Mouse (Mus musculus) naive thymus-derived CD4-positive, alpha-beta T cell, adult 2 months (primary cell): ENCODE results near the gene Ankfy1.
A peak's percentile ranks its signal among the peaks of the same experiment; 100 is the strongest.
"Not testable (repeated sequence)": the region's sequence is repeated elsewhere in the genome, so short reads cannot be mapped to it uniquely, and the experiment has no call there.

Experiments
- DNase-seq: peaks from one replicate; pipeline ENCODE4 v3.0.0-alpha.2; 2011; ENCODE audit warnings: low read depth

Ankfy1 gene

DNA sequence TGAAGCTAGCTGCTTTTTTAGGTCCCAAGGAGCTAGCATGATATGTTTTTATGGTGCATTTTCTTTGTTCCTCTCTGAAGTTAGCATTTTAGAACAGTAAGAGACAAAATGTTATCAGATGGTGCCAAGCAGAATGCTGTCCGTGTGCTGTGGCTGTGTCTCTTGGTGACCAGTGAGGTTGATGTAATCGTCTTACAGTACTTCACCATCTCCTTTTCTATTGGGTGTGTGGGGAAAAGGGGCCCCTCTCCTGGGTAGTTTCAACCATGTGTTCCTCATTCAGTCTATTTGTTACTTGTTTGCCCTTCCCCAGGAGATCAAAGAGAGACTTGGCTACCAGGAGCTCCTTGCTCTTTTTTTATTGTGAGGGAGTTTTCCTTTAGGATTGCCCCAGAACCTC is 33.4 kb downstream of the Ankfy1 start:
- no peak for DNase-seq

- DNase-seq: peak; percentile 28
Observed at GRCm38 (mm10) chr11:72723871-72724270, 34.1 kb downstream of the Ankfy1 start.

- peak; percentile 37 for DNase-seq
Observed at GRCm38 (mm10) chr11:72726023-72726422, 36.2 kb downstream of the Ankfy1 start.

DNA sequence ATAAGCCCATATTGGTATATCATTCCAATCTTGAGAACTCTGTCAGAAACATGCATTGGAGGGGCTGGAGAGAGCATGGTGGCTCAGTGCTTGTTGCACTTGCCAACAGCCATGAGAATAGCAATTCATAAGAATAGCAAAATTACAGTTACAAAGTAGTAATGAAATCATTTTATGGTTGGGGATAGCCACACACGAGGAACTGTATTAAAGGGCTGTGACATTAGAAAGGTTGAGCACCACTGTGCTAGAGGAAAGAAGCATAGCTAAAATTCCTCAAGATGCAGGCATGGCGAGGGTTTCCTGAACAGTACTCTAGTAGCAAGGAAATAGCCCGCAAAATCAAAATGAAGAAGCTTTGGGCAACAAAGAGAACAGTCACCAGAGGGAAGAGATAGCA is 43.9 kb downstream of the Ankfy1 start:
- no peak for DNase-seq

- no peak for DNase-seq
Observed at GRCm38 (mm10) chr11:72734840-72735518, 45.2 kb downstream of the Ankfy1 start.

DNA sequence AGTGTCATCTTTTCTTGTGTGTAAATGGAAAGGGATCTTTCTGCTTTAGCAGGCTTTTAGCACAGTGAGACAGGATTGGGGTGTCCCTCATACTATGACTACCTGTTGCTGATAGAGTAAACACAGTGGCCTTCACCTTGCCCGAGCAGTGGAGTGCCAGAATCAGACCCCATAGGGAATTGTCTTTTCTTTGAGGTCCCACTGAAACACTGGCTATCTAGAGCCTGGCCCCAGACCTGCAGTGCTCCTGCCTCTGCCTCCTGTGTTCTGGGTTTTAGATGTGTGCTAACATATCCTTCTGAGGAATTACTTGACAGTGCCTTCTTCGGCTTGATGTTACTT is 45.7 kb downstream of the Ankfy1 start:
- no peak for DNase-seq

DNA sequence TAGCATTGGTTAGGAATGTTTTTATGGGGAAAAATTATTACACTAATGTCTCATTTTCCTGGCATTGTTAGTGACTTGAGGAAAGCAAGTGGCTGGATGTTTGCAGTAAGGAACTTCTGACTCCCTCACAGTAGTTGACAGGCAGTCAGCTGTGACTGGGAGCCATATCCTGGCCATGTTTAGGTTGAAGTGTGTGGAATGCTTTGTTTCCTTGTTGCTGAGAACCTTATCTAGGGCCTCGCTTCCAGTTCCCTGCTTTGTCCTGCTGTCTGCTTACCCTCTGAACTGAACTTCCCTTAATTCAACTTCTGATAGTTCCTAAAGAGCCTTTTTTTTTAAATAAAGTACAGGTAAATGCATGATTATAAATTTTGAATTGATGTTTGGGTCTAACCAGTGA is 46.5 kb downstream of the Ankfy1 start:
- DNase-seq: no peak

DNA sequence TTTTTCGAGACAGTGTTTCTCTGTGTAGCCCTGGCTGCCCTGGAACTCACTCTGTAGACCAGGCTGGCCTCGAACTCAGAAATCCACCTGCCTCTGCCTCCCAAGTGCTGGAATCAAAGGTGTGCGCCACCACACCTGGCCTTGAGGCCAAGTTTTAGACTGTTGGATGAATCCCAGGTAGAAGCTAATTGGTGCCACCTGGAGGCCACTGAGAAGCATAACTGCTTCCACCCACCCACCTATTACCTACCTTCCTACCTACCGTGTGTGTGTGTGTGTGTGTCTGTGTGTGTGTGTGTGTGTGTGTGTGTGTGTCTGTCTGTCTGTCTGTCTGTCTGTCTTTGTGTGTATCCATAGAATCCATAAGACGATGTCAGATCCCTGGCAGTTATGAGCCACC is 47.7 kb downstream of the Ankfy1 start:
- DNase-seq: peak; percentile 57

- no peak for DNase-seq
Observed at GRCm38 (mm10) chr11:72739048-72739447, 49.2 kb downstream of the Ankfy1 start.

- no peak for DNase-seq
Observed at GRCm38 (mm10) chr11:72751956-72752355, 62.1 kb downstream of the Ankfy1 start.

- no peak for DNase-seq
Observed at GRCm38 (mm10) chr11:72758316-72758715, 68.5 kb downstream of the Ankfy1 start.

DNA sequence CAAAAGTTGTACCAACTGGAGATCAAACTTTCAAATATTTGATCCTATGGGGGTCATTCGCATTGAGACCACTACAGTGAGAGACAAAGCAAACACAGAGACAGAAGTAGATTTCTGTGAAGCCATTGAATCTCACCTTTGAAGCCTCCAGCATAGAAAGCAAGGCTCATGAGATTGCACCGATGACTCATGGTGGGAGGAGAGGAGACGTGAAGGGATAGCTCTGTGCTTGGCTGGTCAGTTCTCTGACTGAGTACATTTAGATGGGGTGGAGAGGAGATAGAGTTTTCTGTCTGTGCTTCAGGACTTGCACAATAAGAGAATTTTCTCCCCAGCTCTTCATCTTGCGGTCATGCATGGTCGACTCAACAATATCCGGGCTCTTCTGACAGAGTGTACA is 69.8 kb downstream of the Ankfy1 start:
- no peak for DNase-seq

DNA sequence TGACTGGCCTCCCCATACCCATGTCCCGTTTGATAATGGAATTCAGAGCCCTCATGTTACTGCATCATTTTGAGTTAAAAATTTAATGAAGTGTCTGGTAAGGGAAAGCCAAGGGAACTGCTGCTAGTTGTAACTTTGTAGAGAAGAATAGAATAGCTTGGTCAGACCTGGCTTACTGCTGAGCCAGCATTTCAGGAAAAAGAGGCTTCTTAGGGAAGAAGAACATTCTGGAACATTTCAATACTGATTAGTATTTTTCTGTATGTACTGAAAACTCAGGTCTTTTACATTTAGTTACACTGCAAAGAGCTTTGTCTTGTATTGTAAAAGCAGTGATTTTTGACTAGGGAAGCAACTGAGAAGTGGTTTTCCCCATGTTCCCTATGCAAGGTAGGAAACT is 71.0 kb downstream of the Ankfy1 start:
- DNase-seq: no peak

DNA sequence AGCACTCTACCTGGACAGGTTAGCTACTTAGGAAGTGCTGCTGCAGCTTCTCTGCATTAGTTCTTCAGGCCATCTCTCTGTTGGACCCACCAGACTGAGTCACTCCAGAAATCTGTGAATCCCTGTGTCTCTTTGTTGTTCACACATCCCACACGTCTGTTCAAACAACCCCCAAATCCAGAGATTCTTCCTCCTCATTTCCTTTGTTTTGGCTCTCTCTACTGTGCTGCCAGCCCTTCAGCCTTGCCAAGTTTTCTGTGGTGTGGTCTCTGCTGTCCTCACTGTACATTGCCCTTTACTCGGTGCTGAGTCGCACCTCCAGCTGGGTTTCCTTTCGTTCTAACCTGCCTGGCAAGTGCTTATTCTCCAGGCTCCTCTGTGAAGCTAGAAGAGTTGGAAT is 74.5 kb downstream of the Ankfy1 start:
- no peak for DNase-seq

GRCm38 (mm10) chr11:72767716-72768115 is 77.9 kb downstream of the Ankfy1 start:
- no peak for DNase-seq

GRCm38 (mm10) chr11:72769061-72769460 is 79.3 kb downstream of the Ankfy1 start:
- DNase-seq: no peak

GRCm38 (mm10) chr11:72770324-72770723 is 80.5 kb downstream of the Ankfy1 start:
- no peak for DNase-seq

GRCm38 (mm10) chr11:72770816-72771215 is 81.0 kb downstream of the Ankfy1 start:
- no peak for DNase-seq

GRCm38 (mm10) chr11:72771461-72771860 is 81.7 kb downstream of the Ankfy1 start:
- no peak for DNase-seq

- DNase-seq: not testable (repeated sequence)
Observed at GRCm38 (mm10) chr11:72772611-72773010, 82.8 kb downstream of the Ankfy1 start.

GRCm38 (mm10) chr11:72778957-72779356 is 89.2 kb downstream of the Ankfy1 start:
- no peak for DNase-seq

- no peak for DNase-seq
Observed at GRCm38 (mm10) chr11:72782103-72782502, 92.3 kb downstream of the Ankfy1 start.

GRCm38 (mm10) chr11:72782503-72782902 is 92.7 kb downstream of the Ankfy1 start:
- no peak for DNase-seq

DNA sequence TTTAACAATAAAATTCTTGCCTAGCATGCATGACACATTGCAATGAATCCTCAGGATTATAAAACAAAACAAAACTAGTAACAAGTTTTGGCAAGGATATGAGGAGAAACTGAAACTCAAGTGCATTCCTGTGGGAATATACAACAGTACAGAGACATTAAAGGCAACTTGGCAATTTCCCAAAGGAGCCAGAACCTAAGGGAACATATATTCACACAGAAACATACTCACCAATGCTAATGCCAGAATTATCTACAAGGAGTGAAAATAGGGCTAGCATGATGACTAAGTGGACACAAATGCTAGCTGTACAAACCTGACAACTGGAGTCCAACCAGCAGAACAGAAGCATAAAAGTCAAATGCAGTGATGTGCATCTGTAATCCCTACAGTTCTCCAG is 102.2 kb downstream of the Ankfy1 start:
- no peak for DNase-seq

GRCm38 (mm10) chr11:72795149-72795454 is 105.3 kb downstream of the Ankfy1 start:
- no peak for DNase-seq
